Mouse (Mus musculus) heart, postnatal 25 days (tissue): ENCODE measurements at regions not wholly inside any gene's neighbourhood (a gene's known extent, or its start where the extent isn't known, plus 50 kb on each side); places are given as distances from the start of the nearest gene placed in this dataset.

Source experiments
- DNase-seq: peaks from one replicate; pipeline ENCODE4 v3.0.0; 2022; ENCODE audit warnings: low spot score
- intact Hi-C: fragments of 180-260 bp; cut with DNase I; formaldehyde crosslinking; loops from one replicate; pipeline ENCODE4 v1.15.1; 2025

GRCm38 (mm10) chr4:131340993-131341695, 397.0 kb downstream of the Matn1 start:
- intact Hi-C loops, result no loop called here
- DNase-seq, result no peak

- no peak for DNase-seq
- intact Hi-C loops, result no loop called here
Measured at GRCm38 (mm10) chr4:131346727-131347126, 402.5 kb downstream of the Matn1 start.

- no peak for DNase-seq
- intact Hi-C loops, result no loop called here
Measured at GRCm38 (mm10) chr4:131350268-131350667, 406.1 kb downstream of the Matn1 start.

- intact Hi-C loops, result no loop called here
Measured at GRCm38 (mm10) chr4:131354908-131355307, 410.7 kb downstream of the Matn1 start.

GRCm38 (mm10) chr4:131355526-131355991, 411.4 kb downstream of the Matn1 start:
- intact Hi-C loops, result no loop called here
- DNase-seq, result peak; percentile 2

More at GRCm38 (mm10) chr4:131354908-131355307, 410.7 kb downstream of the Matn1 start:
- no peak for DNase-seq

- no peak for DNase-seq
- intact Hi-C loops, result no loop called here
Measured at GRCm38 (mm10) chr4:131356316-131356715, 412.1 kb downstream of the Matn1 start.

- intact Hi-C loops, result no loop called here
Measured at GRCm38 (mm10) chr4:131363030-131363429, 418.8 kb downstream of the Matn1 start.

GRCm38 (mm10) chr4:131364671-131365252, 420.6 kb downstream of the Matn1 start:
- intact Hi-C loops, result loop anchor here (1.0 to 5.0 kb wide), 2 partner anchors 111 to 402 kb away; no protein-coding TSS in a partner anchor
- DNase-seq, result no peak

More at GRCm38 (mm10) chr4:131363030-131363429, 418.8 kb downstream of the Matn1 start:
- DNase-seq, result no peak

GRCm38 (mm10) chr4:131366006-131366405, 421.8 kb downstream of the Matn1 start:
- intact Hi-C loops, result loop anchor here (5.0 kb wide), 1 partner anchor 404 kb away; no protein-coding TSS in a partner anchor
- DNase-seq, result no peak

- intact Hi-C loops, result loop anchor here (5.0 kb wide), 1 partner anchor 404 kb away; no protein-coding TSS in a partner anchor
- DNase-seq, result no peak
Measured at GRCm38 (mm10) chr4:131366656-131367055, 422.5 kb downstream of the Matn1 start.

- intact Hi-C loops, result no loop called here
- no peak for DNase-seq
Measured at GRCm38 (mm10) chr4:131372517-131372916, 428.3 kb downstream of the Matn1 start.

GRCm38 (mm10) chr4:131373172-131373571, 429.0 kb downstream of the Matn1 start:
- intact Hi-C loops, result no loop called here
- DNase-seq, result no peak

- DNase-seq, result no peak
Measured at GRCm38 (mm10) chr4:131374527-131375290, 430.5 kb downstream of the Matn1 start.

GRCm38 (mm10) chr4:131381063-131381462, 436.9 kb downstream of the Matn1 start:
- intact Hi-C loops, result no loop called here

More at GRCm38 (mm10) chr4:131374527-131375290, 430.5 kb downstream of the Matn1 start:
- intact Hi-C loops, result no loop called here

GRCm38 (mm10) chr4:131381529-131381928, 437.3 kb downstream of the Matn1 start:
- no peak for DNase-seq
- intact Hi-C loops, result no loop called here

More at GRCm38 (mm10) chr4:131381063-131381462, 436.9 kb downstream of the Matn1 start:
- DNase-seq, result no peak

- no peak for DNase-seq
- intact Hi-C loops, result no loop called here
Measured at GRCm38 (mm10) chr4:131383862-131384261, 439.7 kb downstream of the Matn1 start.

GRCm38 (mm10) chr4:131386961-131387360, 442.8 kb downstream of the Matn1 start:
- no peak for DNase-seq
- intact Hi-C loops, result no loop called here

GRCm38 (mm10) chr4:131391119-131391923, 446.8 kb downstream of the Ptpru start:
- intact Hi-C loops, result no loop called here
- DNase-seq, result no peak

- DNase-seq, result no peak
- intact Hi-C loops, result no loop called here
Measured at GRCm38 (mm10) chr4:131391924-131392297, 446.2 kb downstream of the Ptpru start.

GRCm38 (mm10) chr4:131392478-131392877, 445.6 kb downstream of the Ptpru start:
- intact Hi-C loops, result no loop called here
- no peak for DNase-seq
